Mouse (Mus musculus) MEL-GATA-1-ER (cell line): ENCODE data around the gene Smtnl2.
A peak's percentile ranks its signal among the peaks of the same experiment; 100 is the strongest.

Experiments used
- DNase-seq: peaks from one replicate; pipeline ENCODE4 v3.0.0-alpha.2; 2012; ENCODE audit warnings: low read depth; ENCODE audit errors: extremely low read depth

The Smtnl2 gene

DNA sequence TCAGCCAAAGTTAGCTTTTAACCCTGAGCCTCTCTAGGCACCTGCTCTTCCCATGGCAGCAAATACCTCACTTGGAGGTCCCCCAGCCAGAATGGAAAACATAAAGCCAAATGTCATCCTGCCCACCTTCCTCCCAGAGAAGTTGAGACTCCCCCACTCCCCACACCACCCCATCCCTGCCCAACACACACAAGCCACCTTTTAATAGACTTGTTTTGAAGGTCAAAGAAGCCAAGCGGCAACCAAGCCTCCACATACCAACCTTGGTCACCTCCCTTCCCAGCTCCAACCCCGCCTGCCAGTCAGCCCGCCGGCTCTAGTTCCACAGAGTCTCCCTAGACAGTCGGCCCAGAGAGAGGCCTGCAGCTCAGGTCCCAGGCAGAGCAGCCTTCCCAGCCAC lies 9.5 kb downstream of the Smtnl2 start:
- DNase-seq = no peak

DNA sequence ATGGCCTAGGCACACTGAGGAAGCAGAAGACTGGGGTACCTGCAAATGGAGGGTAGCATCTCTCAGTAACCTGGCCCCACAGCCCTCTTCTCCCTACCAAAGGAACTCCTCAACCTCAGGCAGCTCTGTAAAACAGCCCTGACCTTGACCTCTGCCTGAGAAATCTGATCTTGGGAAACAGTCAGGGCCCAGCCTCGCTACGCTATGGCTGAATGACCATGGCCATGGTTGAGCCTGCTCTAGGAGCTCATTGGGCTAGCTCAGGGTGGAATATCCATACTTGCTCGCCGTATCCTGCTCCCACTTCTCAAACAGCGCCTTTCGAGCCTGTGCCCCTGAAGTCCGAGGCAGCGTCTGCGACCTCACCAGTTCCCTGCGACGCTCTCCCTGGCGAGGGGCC lies 10.4 kb downstream of the Smtnl2 start:
- no peak for DNase-seq

DNA sequence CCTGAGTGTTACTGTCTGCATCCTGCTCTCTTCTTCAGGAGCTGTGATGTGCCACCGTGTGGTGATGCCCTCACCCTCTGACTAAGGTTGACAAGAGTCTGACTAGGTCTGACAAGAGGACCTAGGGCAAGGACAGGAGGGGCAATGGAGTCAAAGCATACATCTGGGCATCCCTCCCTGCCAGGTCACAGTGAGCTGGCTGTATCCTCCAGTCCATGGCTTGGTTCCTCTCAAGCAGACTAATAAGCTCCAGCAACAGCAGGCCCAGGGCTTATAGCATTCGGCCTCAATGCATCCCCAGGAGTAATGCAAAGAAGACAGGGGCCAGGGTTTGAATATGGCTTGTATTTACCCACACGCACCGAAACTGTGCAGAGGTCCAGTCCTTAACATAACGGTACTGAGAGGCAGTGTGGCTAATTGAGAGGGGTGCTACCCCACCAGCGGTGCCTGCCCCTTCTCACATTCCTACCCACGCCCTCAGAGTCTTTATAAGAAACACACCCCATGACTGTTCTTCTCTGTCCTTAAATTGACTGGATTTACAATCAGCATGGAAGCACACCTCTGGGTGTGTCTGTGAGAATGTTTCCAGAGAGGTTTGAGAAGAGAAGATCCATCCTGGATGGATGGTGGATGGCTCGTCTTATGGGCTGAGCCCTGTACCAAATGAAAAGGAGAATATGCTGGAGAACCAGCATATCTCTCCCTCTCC lies 13.5 kb downstream of the Smtnl2 start:
- no peak for DNase-seq

DNA sequence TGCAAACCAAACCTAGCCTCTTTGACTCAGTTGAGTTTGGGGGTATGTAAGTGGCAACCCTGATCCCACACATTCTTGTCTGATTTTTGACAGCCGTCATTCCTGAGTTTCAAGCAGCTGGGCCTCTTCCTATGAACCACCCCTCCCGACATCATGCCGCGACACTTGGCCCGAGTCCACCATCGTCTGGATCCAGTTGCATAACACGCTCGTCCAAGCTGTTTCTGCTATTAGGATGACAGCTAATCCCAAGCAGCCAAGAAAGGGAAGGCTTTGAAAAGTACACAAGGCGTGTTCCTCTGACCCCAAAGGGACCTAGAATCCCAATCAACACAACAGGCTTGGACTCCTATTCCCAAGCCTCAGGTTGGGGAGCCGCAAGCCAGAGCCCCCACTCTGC lies 14.4 kb downstream of the Smtnl2 start:
- DNase-seq = no peak

DNA sequence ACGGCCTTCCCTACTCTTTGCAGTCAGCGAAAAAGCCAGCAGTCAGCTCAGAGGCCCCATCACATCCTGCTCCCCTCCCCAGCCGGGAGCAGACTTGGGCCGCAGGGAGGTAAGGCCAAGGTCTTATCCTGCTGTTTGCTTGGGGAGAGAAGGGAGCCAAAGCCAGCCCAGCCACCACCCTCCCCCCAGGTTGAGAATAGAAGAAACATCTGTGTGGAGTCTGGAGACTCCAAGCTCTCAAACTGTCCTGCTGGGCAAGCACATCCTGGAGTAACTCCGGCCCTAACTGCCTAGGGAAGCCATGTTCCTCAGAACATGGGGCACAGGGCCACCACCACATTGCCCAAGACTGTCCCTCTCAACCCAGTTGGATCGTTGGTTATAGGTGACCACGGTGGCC lies 14.9 kb downstream of the Smtnl2 start:
- DNase-seq = no peak

DNA sequence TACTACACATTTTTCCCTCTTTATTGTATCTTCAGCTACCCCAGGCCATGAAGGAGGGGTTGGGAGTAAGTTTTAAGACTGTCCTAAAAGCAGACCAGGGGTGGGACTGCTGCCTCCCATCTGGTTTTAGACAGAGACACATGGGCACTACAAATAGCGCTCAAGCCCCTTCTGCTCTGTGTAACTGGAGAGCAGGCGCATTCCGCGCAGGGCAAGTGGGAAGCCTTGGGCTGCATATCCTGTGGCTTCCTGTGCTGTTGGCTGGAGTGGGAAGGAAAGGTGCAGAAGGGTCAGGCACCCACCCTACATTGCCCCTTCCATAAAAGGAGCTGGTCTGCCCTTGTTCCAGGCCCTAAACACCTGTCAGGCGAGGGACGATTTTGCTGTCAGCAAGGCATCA lies 15.9 kb downstream of the Smtnl2 start:
- DNase-seq = no peak

DNA sequence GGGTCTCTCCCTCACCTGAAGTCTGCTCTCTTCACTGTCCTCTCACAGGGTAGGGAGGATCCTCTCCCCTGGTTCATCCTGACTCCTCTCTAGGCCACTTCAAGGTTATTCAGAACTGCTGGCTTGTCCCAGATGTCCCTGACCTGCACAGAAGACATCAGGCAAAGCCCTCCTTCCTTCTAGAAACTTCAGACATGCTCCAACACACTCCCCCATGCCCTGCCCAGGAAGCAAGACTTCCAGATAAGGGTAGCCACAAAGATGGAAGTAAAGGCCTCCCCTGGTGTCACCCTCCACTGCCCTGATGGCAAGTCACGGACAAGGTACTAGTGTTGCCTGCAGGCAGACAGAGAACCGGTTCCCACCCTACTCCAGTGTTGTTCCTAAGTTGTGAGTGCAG lies 16.8 kb downstream of the Smtnl2 start:
- DNase-seq = no peak

DNA sequence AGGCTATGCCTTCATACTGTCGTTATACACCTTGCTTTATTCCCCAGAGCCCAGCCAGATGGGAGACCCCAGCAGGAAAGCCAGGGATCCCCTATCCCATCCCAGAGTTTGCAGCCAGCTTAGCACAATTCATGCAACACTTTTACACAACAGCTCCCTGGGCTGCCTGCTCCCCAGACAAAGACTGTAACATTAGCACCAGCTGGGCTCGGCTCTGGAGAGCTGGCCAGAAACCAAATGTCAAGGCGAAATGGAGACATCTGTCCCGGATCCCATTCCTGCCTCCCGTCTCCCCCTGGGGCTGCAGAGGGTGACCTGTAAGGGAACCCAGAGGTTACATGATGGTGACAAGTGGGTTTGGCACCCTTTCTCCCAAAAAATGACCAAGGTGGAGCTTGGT lies 17.8 kb downstream of the Smtnl2 start:
- no peak for DNase-seq

DNA sequence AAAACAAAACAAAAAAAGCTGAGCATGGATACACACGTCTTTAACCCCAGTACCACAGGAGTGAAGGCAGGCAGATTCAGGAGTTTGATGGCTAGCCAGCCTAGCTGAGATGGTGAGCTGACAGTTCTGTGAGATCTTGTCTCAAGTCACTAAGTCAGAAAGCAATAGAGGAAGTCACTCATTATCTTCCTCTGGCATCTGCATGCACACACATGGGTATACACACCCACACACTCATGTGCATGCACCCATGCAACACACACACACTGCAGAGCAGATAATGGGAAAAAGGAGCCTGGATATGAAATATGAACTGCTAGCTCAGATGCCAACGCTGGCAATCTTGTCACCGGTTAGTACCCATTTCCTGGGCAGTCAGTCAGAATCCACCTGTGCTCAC lies 18.3 kb downstream of the Smtnl2 start:
- no peak for DNase-seq

DNA sequence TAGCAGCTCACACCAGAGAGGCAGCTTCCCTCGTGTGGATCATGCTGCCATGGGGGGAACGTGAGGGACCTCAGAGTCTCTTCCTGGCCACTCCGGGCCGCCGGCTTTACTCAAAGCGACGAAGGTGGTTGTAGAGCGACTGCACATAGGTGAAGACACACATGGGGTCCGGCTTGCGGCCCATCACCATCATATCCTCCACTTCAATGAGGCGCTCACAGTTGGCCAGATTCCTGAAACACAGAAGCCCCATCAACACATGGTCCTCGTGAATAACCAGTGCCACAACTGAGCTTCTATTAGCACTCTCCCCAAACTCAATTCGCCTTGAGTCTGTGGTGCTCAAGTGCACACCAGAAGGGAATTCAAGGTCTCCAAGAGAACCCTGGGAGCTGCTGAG lies 20.3 kb downstream of the Smtnl2 start:
- no peak for DNase-seq

DNA sequence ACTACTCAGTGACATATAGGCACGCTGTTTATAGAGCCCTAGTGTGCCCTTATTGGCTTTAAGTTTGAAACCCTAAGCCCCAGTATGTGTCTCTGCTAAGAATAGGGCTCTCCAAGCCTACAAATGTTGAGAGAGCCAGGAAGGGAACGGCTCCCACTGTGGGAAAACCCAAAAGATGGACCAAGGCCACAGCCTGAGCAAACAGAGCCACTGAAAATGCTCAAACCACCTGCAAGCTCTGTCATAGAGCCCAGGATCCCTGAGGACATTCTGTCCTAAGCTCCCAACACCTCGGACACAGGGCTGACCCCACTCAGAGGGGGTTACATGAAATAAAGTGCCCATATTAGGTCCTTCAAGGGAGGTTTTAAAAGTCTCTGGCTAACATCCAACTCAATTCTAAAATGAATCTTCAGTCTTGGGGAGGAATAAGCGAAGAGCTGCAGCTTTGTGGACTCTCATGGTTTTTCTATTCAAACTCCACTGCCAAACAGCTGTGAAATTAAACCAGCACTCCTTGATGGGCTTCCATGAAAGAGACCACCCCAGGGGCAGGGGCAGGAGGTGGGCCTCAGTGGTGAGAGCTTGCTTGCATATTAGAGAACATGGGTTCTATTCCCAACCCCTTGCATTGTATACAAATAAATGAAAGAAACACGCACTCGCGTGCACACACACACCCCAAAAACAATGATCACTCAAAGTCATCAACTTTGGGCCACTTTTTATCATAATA lies 21.9 kb downstream of the Smtnl2 start:
- DNase-seq = no peak

DNA sequence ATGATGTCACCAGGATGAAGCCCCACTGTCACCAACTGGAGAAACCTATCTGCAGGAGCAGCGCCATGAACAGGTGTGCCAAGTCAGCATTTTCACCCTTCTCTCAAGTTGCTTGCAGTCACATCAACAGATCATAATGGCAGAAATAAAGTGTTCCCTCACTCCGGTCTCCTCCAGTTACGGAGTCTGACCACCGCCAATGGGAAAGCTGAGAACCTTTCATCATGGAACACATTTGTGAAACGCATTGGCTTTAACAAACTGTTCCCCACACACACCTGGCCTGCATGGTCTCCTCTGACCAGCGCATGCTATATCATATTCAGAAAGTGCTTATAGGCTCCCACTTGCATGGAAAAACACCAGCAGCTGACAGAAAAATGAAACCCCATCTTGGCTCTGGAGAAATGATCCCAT lies 23.4 kb downstream of the Smtnl2 start:
- no peak for DNase-seq

DNA sequence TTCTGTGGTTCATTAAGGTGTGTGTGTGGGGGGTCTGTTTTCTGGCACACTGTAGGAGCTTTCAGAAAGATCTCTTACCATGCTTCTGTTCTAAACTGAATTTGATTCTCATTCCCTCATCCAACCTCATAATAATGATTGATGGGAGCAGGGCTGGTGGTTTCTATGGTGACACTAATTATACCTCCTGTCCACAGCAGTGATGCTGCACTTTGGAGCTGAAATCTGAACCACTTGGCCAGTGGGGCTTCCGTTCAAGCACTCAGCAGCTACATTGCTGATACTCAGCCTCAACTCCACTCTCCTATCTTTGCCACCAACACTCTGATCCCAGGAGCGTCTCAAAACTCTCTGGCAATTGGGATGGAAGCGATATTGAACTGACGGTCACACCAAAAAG lies 32.2 kb downstream of the Smtnl2 start:
- DNase-seq = no peak

DNA sequence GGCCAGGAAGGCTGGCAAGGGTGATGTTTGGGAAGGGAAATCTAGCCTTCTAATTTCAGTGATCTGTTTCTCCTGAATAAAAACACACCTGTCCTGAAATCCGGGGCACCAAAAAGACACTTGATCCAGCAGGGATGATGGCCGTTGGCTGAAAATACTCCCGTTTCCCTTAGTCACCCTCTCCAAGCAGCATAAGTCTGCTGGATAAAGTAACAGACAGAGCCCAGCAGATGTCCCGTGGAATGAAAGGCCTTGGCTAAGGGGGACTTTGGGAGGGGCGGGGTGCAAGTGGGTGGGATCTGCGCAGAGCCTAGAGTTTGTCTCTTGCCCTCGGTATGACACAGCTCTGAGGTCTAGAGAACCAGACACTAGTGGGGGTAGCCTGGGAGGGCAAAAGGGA lies 33.3 kb downstream of the Smtnl2 start:
- DNase-seq = no peak

DNA sequence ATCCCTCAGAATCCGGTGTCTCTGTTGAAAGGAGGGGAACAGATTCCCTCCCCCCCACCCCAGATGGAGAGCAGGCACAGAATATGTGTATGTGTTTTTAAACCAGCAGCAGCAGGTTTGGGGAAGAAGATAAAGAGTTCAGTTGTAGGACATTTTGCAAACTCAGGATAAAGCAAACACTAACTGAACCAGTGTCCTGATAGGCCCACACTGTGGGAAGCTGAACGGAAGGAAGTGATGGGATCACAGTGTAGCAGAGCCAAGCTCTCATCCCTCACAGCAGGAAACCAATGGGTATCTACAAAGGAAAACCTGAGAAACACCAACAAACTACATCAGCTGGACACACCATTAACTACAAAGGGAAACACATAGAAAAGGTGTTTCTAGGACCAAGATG lies 35.0 kb downstream of the Smtnl2 start:
- peak; percentile 56 for DNase-seq

DNA sequence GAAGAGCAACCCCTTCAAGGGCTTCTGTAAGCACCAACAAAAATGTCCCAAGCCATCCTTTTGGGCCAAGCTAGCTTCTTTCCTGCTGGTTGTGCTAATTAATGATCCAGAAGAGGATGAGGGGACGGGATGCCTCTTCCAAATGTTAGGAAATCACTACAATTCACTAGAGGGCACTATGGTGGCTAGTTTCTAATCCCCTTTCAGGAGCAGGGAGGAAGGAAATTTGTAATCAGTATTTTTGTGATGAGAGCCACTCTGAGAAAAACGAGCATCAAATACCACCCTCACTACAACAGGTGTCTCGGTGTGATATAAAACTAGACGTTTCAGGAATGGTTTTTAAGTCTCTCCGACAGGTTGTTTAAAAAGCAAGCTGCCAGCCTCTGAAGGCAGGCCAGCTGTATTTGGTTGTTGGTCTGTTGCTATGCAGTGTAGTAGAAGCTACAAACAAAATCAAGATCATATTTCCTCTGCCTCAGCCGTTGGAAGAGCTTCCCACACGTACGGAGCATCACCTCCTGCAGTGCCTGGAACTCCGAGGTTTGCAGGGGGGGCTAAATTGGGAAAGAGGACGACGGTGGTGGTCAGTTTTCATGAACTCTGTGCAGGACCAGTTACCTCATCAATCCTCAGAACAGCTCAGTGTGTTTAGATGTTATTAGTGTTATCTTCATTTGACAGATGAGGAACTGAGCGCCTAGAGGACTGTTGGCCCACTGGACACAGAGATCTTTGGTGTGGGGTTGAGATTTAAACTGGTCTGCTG lies 41.4 kb downstream of the Smtnl2 start:
- DNase-seq = no peak

DNA sequence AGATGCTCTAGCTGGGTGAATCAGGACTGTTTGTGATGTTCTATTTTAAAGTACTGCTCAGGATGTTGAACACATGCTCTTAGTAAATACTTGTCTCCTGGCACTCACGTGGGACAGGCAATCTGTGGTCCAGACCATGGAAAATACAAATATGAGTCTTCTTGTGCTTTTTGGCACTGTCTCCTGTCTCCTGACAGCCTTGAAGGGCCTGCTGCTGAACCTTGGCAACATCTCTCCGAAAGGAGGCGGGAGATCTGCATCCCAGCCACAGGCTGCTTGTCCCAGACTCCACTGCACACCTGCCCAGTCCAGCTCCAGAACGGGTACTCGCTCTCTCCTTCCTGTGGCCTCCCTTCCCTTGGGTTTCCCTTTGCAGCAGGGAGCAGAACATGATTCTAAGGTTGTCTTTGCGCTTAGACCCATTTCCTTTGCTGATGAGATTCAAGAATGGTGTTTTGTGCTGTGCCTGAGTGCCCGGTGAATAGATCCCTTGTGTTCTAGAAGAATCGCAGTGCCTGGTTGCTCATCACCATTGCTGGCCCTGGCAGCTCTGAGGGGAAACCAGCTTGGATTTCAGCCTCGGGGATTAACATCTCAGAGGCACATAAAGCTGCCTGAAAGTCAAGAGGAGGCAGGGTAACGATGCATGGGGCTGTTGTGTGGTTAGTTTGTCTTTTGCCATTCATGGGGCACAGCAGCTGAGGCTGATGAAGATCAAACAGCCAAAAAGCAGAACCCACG lies 43.4 kb downstream of the Smtnl2 start:
- no peak for DNase-seq

DNA sequence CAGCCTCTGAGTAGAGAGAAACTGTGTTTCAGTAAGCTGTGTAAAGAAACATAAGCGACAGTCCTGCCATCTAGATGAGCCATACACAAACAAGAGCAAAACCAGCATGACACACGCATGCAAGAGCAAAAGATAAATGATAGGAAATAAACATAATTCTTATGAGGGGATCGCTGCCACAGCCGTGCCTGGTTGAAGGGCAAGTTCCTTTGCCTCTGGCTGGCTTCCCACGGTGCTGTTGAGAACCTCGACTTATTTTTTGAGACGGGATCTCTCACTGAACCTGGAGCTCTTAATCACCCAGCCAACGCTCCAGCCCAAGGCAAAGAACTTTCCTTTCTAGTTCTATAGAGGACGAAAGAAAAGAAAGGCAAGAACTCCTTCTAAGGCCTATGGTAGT lies 45.4 kb downstream of the Smtnl2 start:
- DNase-seq = no peak

DNA sequence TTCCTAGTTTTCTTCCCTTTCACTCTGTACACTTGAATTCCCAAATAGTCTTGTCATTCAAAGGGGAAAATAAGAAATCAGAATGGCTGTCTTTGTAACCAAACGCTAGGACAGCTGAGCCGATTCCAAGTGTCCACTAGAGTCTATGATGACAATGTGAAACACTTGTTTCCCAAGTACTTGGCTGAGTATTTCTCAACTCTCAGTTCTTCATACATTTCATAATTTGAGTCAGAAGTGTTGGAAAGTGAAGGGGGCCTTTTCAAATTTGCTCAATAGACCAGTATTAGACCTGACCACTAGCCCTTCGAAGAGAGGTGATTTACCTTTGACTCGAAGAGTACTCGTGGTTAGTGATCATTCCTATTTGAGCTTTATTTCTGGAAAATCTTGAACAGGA lies 47.0 kb downstream of the Smtnl2 start:
- no peak for DNase-seq

DNA sequence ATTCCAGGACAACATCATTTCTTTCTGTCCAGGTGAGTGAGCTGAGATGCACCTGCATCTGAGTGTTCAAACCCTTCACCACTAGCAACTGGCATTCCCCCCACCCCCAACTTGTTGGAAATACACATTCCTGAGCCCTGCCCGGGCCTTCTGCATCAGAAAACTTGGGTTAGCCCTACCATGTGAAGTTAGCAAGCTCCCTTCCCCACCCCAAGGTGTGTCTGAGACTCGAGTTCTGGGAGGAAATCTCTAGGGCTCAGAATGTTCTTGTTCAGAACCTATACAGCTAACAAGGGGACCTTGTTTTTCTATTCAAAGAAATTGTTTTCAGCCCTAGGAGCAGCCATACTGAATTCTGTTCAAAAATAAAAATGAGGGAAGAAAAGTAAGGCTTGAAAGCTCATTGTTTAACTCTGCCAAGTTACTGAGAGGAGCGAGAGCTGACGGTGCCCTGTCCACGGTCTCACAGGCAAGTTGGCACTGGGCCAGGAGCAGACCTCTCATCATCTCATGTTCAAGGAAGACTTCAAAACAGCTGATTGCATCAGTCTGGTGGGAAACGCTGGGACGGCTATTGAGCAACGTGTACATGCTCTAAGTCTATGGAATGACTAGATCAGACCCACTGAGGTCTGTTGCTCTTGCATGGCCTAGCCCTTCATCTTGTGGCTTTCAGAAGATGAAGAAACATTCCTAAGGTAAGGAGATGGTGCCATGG lies 47.8 kb downstream of the Smtnl2 start:
- no peak for DNase-seq

DNA sequence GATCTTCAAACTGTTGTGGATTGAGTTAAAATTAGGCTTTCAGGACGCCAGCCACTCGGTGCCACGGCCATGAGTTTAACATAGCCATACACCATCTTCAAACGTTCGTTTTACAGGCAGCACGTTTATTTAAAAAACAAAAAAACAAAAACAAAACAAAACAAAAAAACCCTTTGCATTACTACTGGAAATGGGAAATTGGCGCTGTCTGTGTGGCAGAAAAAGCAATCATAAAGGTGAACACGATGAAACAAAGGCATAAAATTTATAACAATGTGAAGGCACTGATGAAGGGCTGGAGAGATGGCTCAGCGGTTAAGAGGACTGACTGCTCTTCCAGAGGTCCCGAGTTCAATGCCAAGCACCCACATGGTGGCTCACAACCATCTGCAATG lies 49.2 kb downstream of the Smtnl2 start, which contains the start of gene Tekt1:
TSS of gene Tekt1 (minus strand) at position 96 of the 395 bp plus-strand sequence.
- no peak for DNase-seq
